Mouse (Mus musculus) left cerebral cortex, adult 18-20 months (tissue): ENCODE data around the gene Gm5142. TPM values are rescaled to one million over a fixed set of nuclear protein-coding genes. Genes with fewer than 3 reads are reported as not detected.
A peak's percentile ranks its signal among the peaks of the same experiment; 100 is the strongest.

Experiments
- DNase-seq, 2 experiments: peaks; one replicate each; pipeline ENCODE4 v3.0.0; 2021 to 2022; ENCODE audit warnings: low spot score in 2 of 2, mixed read lengths in 1 of 2
- long read RNA-seq, 2 experiments: library from polyadenylated mRNA; stranded (forward); transcript quantifications; one replicate each; pipeline ENCODE4 v2.0.0; 2021
- total RNA-seq, 2 experiments: library from RNA; stranded (reverse); gene quantifications; 2 replicates each; pipeline ENCODE4 v1.2.3; 2021

Gene Gm5142
- not detected for total RNA-seq
- long read RNA-seq, experiment 1 = 0 reads
- long read RNA-seq, experiment 2 = 0 reads

DNA sequence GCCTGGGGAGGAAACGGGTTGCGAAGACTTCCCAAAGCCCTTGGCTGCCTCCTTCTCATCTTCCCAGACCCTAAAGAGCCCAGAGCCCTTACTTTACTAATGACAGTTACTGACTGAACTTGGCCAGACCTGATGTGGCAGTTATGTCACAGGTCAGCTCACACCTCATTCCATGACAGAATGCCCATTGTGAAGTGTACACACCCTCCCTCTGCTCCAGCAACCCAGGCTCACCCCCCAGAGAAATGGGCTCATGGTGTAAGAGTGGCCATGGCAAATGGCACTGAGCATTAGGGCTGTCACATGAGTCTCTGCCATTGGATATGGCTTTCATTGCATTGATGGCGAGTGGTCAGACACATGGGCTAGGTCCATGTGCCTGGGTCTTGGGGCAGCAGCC is at the start of gene Gm5142:
Gene Gm5142 (minus strand): TSS at position 101 of the 400 bp plus-strand sequence.
- no peak for DNase-seq

DNA sequence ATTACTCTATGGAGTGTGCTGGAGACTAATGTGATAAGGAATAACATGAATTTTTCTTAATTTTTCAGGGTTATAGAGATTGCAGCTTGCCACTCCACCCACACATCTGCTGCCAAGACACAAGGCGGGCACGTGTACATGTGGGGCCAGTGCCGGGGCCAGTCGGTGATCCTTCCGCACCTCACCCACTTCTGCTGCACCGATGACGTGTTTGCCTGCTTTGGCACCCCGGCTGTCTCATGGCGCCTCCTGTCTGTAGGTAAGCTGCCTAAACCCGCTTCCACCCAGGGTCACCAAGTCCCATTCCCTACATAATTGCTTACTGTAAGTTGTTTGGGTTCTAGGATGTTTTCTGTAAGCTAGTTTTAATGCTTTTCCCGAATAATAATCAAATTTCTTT is 47.7 kb upstream of the Gm5142 start:
- DNase-seq = no peak

DNA sequence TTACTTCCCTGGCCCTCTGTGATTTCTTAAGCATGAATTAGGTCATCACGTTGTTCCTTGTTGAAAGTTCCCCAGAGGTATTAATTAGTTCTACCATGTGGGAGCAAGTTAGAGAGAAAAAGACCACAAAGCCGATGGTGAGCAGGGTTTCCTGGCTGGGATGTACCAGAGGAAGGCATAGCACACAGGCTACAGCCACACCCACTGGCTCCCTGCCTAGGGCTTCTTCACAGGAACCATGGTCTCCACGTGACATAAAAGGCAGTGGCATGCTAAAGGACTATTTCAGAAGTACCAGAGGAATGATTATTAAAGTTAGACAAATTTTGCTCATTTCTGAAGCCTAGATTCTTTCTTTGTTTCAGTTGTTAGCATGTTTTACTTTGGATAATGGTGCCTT is 40.7 kb upstream of the Gm5142 start:
- DNase-seq = no peak

DNA sequence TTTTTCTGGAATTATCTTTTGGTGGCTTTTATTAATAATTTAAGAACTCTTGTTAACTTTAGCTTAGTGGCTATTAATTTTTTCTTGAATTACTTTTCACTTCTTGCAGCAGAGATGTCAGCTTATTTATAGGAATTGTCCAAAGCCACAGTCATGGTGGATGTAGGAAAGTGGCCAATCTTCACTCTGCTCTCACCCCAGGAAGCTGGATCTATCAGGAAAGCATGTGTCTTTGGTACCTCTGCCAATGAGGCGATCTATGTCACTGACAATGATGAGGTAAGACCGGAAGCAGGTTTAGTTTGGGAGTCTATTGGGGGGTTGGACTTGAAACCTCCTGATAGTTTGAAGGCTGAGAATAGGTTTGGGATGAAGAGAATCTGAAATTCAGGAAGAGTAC is 31.3 kb upstream of the Gm5142 start:
- DNase-seq = no peak

DNA sequence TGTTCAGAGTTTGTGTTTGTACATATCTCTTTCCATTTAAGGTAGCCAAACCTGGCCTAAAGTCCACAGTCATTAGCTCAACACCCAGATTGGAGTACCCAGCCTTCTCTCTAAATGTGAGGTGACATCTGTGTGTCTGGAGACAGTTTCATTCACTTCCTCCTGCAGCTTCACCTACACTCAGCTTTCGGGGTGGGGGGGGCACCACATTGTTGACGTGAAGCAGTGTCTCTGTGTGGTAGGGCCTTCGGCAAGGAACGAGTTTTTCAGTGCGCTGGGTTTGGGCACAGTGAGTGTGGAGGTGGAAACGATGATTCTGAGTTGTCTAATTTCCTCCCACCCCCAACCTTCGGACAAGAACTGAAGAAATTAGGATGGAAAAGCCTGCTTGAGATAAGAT is 30.5 kb upstream of the Gm5142 start:
- no peak for DNase-seq

DNA sequence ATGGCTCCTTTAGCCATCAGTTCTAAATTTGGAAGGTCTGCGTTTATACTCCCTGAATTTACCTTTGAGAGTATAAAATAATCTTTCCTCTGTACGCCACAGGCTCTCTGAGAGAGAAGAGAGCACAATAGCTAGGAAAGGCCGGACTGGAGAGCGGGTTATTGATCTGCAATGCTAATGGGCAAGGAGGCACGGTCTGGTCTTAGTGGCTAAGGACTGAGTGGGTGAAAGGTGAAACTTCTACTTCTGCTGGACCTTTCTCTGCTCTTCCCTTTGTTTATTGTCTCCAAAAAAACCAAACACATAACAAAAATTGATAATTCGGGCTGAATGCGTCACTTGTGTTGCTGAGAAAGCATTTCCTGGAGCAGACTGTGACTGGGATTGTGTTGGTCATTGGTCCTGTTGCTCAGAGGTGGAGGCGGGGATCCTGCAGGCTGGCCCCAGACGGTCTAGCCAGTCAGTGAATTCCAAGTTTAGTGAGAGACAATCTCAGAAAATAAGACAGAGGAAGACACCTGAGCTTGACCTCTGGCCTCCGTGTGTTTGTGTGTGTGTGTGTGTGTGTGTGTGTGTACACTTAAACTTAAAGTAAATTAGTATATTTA is 27.5 kb upstream of the Gm5142 start:
- no peak for DNase-seq

DNA sequence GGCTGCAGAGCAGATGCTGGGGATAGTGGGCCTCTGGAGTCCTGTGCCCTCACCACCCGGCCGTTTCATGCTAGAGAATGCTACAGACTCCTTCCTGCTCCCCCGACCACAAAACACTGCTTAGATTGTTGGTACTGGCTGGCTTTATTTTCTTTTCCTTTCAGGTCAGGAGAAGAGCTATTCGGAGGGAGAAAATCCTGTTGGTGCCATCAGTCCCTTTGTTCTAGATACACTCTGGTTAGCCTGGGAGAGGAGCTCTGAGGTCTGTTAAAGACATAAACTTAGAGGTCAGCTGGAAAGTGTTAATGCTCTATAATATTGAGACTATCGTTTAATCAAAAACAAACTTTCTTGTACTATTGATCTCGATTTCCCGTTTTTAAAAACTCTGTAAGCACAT is 26.9 kb upstream of the Gm5142 start:
- DNase-seq = no peak

DNA sequence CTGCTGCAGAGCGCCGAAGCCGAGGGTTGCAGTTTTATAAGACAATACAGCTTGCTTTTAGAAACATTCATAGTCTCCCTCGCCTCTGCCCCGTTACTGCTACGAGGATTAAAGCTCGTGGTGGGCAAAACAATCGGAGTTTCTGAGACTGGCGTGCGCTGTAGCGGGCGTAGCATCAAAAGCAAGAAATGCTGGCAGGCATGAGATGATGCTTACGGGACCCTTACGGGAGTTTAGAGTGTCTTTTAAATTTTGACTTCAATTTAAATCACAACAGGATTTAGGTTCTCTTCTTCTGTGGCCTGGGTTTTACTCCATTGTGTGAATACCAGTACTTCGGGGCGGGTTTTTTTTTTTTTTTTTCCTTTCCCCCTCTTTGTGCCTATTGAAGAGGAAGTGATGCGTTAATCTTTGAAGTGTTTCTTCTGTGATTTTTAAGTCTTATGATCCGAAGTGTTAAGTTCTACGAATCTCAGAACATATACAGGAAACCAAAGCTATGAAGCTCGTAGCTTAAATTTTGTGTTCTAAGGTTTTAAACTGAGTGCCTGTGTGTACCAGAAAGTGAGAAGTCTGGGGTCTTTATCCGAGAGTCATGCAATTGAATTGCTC is 23.2 kb upstream of the Gm5142 start:
- no peak for DNase-seq

DNA sequence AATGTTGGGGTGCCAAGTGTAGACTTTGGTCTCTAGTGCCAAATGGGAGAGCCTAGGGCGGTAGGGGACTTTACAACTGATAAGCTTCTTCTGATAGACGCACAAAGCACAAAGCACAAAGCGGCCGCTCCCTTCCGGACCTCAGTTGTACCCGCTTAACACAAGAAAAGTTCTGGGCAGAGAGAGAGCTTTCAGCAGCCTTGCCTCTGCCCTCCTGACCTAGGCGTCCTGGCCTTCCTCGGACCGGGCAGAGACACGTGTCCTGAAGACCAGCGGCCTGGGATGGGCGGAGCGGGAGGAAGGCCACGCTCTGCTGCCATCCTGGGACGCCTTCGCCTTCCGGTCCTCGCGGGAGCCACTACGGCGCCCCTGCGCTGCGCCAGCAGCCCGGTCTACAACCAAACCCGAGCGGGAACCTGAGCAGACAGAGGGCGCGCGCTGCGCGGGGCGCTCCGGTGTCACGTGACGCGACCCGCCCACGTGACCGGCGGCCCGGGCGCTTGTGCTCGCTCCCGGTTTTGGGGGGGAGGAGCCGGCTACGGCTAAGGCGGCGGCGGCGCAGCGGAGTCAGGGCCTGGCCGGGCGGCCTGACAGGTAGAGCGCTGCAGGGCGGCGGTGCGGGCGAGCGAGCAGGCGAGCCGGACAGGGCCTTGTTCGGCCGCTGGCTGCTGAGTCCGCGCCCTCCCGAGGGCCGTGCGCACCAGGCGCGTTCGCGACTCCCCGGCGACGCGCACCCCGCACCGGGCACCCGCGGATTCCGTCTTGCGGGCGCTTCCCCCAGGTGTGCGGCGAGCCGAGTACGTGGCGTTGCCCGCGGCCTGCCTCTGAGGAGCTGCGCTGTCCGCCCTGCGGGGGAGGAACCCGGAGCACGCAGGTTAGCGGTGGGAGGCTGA is 22.4 kb upstream of the Gm5142 start, which contains the start of gene Rcbtb1:
Gene Rcbtb1 (plus strand): TSS at position 499 of the 893 bp plus-strand sequence.
- peak; percentile 87 to 93 for DNase-seq

DNA sequence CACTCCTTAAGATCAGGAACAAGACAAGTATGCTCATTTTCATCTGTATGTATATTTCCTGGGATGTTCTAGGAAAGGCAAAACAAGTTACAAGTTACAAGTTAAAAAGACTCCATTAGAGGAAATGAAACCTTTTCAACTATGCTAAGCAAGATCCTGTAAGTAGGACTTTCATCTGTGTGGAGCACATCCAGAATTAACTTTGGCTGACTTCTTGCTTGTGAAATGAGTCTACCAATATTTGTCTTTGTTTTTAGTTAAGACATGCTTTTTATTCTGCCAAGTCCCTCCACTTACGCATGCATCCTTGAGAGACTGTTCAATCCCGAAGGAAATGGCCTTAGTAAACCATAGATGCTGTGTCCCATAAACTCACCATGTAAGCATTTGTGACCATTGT is 7.6 kb upstream of the Gm5142 start:
- no peak for DNase-seq

DNA sequence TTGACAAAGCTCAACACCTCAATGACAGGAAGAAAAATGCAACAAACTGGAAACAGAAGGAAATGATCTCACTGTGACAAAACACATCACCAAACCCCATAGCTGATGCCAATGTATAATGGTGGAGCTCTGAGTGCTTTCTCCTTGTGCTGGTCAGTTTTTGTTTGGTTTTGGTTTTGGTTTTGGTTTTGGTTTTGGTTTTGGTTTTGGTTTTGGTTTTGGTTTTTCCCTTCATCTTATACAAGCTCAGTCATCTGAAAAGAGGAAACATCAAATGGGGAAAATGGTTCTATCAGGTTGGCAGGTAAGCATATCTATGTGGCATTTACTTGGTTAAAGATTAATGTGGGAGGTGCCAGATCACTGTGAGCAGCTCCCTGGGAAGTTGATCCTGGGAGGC is 7.0 kb upstream of the Gm5142 start:
- no peak for DNase-seq

DNA sequence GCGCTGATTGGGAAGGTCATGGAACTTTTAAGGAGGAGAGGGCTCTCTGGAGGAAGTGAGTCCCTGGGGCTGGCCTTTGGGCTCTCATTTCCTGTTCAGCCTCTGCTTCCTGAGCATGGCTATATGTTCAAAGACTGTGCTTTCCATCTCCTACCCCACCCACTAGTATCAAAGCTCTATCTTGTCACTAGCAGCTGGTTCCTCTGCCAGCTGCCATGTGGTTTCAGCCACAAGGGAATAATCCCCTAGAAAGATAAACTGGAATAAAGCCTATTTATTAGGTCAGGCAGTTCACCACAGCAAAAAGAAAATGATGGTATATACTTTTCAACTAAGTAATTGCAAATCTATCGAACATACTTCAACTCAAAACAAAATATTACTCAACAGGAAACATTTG is 4.2 kb upstream of the Gm5142 start:
- no peak for DNase-seq

DNA sequence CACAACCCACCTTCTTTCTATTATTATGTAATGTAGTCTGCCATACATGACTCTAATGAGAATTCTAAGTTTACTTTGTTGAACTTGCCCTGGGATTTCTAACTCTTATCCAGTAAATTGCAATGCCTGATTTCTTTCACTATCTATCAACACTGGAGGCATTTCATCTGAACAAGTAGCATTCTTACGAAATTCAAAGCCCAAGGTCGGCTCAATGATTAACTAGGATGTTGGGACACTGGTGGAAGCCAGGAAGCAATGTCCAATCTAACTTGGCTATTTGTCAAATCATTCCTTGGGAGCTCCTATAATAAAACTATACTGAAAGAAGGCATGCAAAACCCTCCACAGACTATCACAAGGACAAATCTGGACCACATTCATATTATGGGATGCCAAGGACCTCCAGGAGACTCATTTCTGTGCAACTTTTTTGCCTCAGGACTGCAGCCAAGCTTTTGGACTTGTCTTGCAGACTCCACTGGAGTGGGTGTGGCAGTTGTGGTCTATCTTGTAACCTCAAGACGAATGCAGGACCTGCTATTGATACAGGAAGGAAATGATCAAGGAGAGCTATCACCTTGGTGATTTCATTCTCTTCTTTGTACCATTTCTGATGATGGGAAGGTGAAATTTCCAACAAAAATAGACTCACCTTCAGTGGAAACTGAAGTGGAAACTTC is 21.4 kb downstream of the Gm5142 start:
- no peak for DNase-seq

DNA sequence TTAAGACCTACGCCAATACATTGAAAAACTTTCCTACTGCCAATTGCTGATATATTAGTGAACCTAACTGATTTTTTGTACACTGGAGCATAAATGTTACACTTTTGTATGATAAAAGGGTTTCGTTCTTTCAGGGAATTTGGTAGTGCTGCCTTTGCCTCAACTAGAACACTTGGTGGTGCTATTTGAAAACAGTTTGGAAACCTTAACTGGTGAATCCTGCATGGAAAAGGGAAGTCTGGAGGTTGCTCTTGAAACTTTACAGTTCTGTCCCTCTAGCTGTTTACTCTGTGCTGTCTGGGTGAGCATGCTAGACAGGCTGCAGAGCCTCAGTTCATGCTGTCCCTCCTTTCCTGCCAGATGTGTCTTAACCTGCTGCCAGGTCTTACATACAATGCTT is 23.0 kb downstream of the Gm5142 start:
- no peak for DNase-seq

DNA sequence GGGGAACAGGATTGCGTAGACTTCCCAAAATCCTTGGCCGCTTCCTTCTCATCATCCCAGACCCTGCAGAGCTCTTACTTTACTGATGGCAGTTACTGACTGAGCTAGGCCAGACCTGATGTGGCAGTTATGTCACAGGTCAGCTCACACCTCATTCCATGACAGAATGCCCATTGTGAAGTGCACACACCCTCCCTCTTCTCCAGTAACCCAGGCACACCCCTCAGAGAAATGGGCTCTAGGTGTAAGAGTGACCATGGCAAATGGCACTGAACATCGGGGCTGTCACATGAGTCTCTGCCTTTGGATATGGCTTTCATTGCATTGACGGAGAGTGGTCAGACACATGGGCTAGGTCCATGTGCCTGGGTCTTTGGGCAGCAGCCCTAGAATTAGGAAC is 35.8 kb downstream of the Gm5142 start, which contains the start of gene 1700129C05Rik:
Gene 1700129C05Rik (minus strand): TSS at position 101 of the 400 bp plus-strand sequence.
- DNase-seq = no peak

DNA sequence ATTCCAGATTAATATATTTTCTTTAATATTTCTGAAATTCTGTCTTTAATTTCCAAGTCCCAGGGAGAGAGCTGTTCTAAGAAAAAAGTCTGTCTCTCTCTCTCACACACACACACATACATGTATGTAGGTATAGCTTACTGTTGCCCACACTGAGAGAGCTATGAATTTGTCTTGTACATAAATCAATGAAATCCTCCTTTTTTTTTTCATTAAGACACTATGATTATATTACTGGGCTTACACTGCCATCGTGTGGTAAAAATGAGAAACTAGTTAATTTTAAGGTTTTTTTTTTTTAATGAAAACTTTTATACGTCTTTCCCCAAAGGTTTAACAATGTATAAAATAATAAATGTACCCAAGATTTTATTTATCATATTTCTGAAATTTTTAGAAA is 64.3 kb downstream of the Gm5142 start:
- no peak for DNase-seq

Other genes with a start within 250 kb of the Gm5142 start
- gene 1700129C05Rik, start 35.9 kb downstream of the Gm5142 start, total RNA-seq = not detected
- 10 to 100 TPM; 31.1 to 32.0 TPM for gene Rcbtb1, start 22.5 kb upstream of the Gm5142 start, total RNA-seq
- not detected for gene Gm6904, start 81.5 kb upstream of the Gm5142 start, total RNA-seq
- gene Phf11a, start 118.8 kb upstream of the Gm5142 start, total RNA-seq = not detected
- under 1 TPM; 0.60 to 0.82 TPM for gene Phf11b, start 162.6 kb upstream of the Gm5142 start, total RNA-seq
- gene Phf11d, start 186.7 kb upstream of the Gm5142 start, total RNA-seq = under 1 TPM; 0.81 to 0.84 TPM
- under 1 TPM; 0.28 to 0.37 TPM for gene Phf11c, start 216.6 kb upstream of the Gm5142 start, total RNA-seq